Mouse (Mus musculus): ENCODE measurements around the gene Calr. TPM values are rescaled to one million over a fixed set of nuclear protein-coding genes. Genes with fewer than 3 reads are reported as not detected.

The Calr gene
- polyA plus RNA-seq, 1 experiment, result 116 TPM

DNA sequence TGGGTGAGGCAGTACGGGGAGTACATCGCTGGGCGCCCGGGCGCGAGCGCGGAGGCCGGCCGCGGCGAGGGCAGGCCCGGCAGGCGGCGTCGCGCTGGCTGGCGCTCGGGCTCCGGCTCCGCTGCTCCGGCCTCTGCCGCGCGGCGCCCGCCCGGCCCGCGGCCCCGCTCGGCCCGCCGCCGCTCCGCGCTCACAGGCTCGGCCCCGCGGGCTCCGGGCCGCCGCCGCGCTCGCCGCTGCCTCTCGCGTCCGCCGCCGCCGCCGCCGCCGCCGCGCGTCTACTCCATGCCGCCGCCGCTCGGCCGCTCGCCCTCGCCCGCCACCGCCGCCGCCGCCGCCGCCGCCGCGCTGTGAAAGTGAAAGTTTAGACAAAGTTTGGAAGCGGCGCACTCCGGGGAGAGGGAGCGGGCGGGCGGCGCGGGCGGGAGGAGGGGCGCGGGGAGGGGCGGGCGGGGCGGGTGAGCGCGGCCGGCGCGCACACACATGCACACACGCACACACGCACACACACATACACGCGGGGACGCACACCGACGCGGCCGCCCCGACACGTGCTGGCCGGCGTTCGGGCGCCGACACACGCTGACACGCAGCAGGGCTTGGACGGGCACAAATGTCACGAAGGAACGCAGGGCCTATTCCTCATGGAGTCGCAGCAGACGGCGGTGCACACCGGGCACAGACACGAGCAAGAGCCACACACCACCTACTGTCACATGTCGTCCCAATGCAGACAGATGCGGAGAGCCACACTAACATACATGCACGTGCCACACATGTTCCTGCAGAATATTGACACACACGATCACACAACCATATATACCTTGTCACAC, 46.5 kb downstream of the Calr start, which contains the start of gene Nfix:
TSS of gene Nfix (minus strand) at position 346 of the 833 bp plus-strand sequence.
- 21% methylated on average over 105 of the region's 125 CpGs for WGBS
- DNase-seq (ENCODE audit: low read depth in 1 of 2, low spot score in 2 of 2), result peak; percentile 12 to 31
- TF ChIP-seq CTCF (IDR thresholded peaks at IDR 0.05; ENCODE audit: extremely low read depth, insufficient read depth, insufficient read length, insufficient replicate concordance) (no peak), POLR2A (IDR thresholded peaks at IDR 0.05; ENCODE audit: low read depth, low read length) (no peak)
- no peaks in the 10 kb centered on the region for H3K36me3 ChIP-seq (ENCODE audit: control insufficient read depth, insufficient read depth, low read length)
- H3K27ac ChIP-seq (ENCODE audit: insufficient read depth, low read length), result no peak within 1 kb of the TSS
- peaks cover 15% of the 10 kb centered on the region for H3K27me3 ChIP-seq (ENCODE audit: control insufficient read depth, insufficient read depth, low read length)
- H3K4me3 ChIP-seq (ENCODE audit: extremely low read depth, insufficient read depth, insufficient read length), result peak within 1 kb of the TSS; percentile 55
- H3K4me1 ChIP-seq (ENCODE audit: control insufficient read depth, insufficient read depth, insufficient read length), result peaks cover 2% of the 10 kb centered on the region; the same call in 1 of the 2 replicates

DNA sequence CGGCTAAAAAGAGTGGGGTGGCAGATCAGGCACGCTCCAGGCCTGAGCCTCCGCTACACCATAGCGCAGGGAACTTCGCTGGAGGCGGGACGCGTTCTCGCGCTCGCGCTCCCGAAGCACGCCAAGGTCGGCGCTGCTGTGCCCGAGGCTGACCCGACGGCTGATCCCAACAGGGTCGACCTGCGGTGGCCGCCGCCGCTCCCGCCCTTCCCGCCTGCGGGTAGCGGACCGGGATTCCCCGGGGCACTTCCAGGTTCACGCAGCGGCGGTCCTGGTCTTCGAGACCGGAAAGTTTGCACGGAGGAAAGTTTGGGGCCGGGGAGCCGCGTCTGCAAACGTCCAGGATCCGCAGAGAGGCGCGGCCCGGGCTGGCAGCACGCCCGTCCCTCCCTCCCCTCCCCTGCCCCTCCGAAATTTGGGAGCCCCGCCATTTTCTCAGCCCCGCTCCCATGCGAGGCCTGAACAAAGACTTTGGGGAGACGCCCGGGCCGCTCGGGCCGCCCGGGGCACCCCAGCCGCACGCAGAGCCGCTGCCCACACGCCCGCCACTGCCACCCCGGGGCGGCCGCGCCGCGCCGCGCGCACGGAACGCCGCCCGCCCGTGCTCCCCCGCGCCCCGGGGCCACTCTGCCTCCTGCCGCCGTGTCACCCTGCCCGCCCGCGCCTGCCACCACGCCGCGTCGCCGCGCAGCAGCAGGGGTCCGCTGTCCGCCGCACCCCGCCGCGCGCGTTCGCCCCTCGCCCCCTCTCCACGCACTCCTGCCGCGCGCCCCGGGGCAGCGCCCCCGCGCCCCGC, 47.4 kb downstream of the Calr start:
- Histone ChIP-seq H3K4me1 (ENCODE audit: control insufficient read depth, insufficient read depth, insufficient read length) (peaks cover 2% of the 10 kb centered on the region; the same call in 1 of the 2 replicates), H3K4me3 (ENCODE audit: extremely low read depth, insufficient read depth, insufficient read length) (peak overlapping the region; percentile 51), H3K36me3 (ENCODE audit: control insufficient read depth, insufficient read depth, low read length) (no peaks in the 10 kb centered on the region), H3K27me3 (ENCODE audit: control insufficient read depth, insufficient read depth, low read length) (peaks cover 15% of the 10 kb centered on the region), H3K27ac (ENCODE audit: insufficient read depth, low read length) (no peak overlapping the region)
- 2% methylated on average over 102 of the region's 108 CpGs for WGBS
- DNase-seq (ENCODE audit: low read depth in 1 of 2, low spot score in 2 of 2), result no peak
- TF ChIP-seq CTCF (IDR thresholded peaks at IDR 0.05; ENCODE audit: extremely low read depth, insufficient read depth, insufficient read length, insufficient replicate concordance) (no peak), POLR2A (IDR thresholded peaks at IDR 0.05; ENCODE audit: low read depth, low read length) (no peak)

DNA sequence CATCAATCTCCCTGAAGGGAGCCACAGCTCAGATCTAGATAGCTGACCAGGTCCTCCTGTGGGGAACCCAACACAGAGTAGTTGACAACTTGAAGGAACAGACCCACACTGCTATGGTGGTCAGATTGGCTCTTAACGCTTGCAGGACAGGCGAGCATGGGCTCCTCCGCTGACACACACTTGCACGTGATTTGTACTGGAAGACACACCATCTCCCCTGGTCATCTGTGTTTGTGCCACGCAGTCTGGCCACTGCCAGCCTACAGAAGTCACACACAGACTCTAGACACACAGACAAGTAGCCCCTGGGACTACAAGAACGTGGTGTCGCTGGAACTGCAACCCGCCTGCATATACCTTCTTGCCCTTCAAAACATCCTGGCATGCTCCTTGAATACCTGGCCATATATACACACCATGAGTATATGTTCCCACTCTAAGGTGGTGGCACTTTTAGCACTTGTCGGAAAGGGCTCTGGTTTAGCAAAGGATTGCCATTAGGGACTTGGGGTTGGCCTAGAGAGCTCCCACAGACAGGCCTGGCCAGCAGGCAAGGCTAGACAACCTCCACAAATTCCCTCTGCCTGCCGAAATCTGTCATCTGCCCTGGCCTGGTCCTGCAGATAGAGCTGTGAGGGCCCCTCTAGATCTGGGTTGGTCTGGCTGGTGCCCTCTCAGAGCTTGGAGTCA, 48.1 kb downstream of the Calr start:
- no peaks in the 10 kb centered on the region for H3K36me3 ChIP-seq (ENCODE audit: control insufficient read depth, insufficient read depth, low read length)
- 88% methylated on average over 10 of the region's 10 CpGs for WGBS
- TF ChIP-seq CTCF (IDR thresholded peaks at IDR 0.05; ENCODE audit: extremely low read depth, insufficient read depth, insufficient read length, insufficient replicate concordance) (no peak), POLR2A (IDR thresholded peaks at IDR 0.05; ENCODE audit: low read depth, low read length) (no peak)
- DNase-seq (ENCODE audit: low read depth in 1 of 2, low spot score in 2 of 2), result no peak
- peak overlapping the region; percentile 51; the same call in 1 of the 2 replicates for H3K4me3 ChIP-seq (ENCODE audit: extremely low read depth, insufficient read depth, insufficient read length)
- no peak overlapping the region for H3K27ac ChIP-seq (ENCODE audit: insufficient read depth, low read length)
- peaks cover 15% of the 10 kb centered on the region for H3K27me3 ChIP-seq (ENCODE audit: control insufficient read depth, insufficient read depth, low read length)
- peaks cover 2% of the 10 kb centered on the region; the same call in 1 of the 2 replicates for H3K4me1 ChIP-seq (ENCODE audit: control insufficient read depth, insufficient read depth, insufficient read length)

DNA sequence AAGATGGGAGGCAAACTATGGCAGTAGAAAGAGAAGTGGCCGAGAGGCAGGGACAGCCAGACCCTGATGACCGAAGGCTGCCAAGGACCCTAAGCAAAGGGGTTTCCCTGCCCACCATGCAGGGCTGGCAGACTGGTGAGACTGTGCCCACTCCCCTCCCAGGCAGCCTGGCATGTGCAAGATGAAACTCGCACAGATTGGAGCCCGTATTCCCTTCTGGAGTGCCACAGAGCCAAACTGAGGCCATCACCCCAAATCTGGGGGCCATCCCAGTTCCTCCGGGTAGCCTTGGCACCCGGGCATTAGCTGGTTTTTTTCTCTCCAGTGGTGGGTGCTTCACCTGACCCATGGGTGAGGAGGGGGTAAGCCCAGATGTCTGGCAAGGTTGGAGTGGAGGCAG, 48.8 kb downstream of the Calr start:
- Histone ChIP-seq H3K27me3 (ENCODE audit: control insufficient read depth, insufficient read depth, low read length) (peaks cover 15% of the 10 kb centered on the region), H3K36me3 (ENCODE audit: control insufficient read depth, insufficient read depth, low read length) (no peaks in the 10 kb centered on the region), H3K27ac (ENCODE audit: insufficient read depth, low read length) (no peak overlapping the region), H3K4me1 (ENCODE audit: control insufficient read depth, insufficient read depth, insufficient read length) (peaks cover 2% of the 10 kb centered on the region; the same call in 1 of the 2 replicates), H3K4me3 (ENCODE audit: extremely low read depth, insufficient read depth, insufficient read length) (no peak overlapping the region)
- TF ChIP-seq POLR2A (IDR thresholded peaks at IDR 0.05; ENCODE audit: low read depth, low read length), result no peak
- no peak for TF ChIP-seq CTCF (IDR thresholded peaks at IDR 0.05; ENCODE audit: extremely low read depth, insufficient read depth, insufficient read length, insufficient replicate concordance)
- 98% methylated on average over 6 of the region's 6 CpGs for WGBS
- no peak for DNase-seq (ENCODE audit: low read depth in 1 of 2, low spot score in 2 of 2)

DNA sequence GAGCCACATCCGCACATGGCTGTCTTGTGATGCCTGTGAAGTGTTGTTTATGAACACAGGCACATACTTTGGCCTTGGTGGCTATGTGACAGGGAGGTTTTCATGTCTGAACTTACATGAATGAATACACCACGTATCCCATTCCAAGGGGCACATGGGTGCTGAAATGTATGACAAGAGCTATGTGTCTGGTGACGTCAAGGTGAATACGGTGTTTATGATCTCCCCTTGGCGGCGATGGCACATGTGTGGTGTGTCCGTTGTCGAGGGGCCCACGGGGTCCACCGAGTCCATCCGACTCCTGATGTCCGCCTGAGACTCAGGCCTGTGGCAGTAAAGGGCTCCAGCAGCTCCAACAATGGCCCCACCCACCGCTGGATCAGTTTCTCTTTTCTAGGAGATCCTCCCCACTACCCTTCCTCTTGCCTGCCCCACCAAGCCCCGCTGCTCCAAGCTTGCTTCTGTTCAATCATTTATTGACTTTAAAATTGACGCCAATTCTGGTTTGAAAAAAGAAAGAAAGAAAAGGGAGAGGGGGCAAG, 49.4 kb downstream of the Calr start:
- Histone ChIP-seq H3K4me1 (ENCODE audit: control insufficient read depth, insufficient read depth, insufficient read length) (peaks cover 2% of the 10 kb centered on the region; the same call in 1 of the 2 replicates), H3K36me3 (ENCODE audit: control insufficient read depth, insufficient read depth, low read length) (no peaks in the 10 kb centered on the region), H3K4me3 (ENCODE audit: extremely low read depth, insufficient read depth, insufficient read length) (no peak overlapping the region), H3K27me3 (ENCODE audit: control insufficient read depth, insufficient read depth, low read length) (peaks cover 15% of the 10 kb centered on the region), H3K27ac (ENCODE audit: insufficient read depth, low read length) (no peak overlapping the region)
- no peak for TF ChIP-seq CTCF (IDR thresholded peaks at IDR 0.05; ENCODE audit: extremely low read depth, insufficient read depth, insufficient read length, insufficient replicate concordance)
- TF ChIP-seq POLR2A (IDR thresholded peaks at IDR 0.05; ENCODE audit: low read depth, low read length), result no peak
- WGBS, result 93% methylated on average over 15 of the region's 15 CpGs
- DNase-seq (ENCODE audit: low read depth in 1 of 2, low spot score in 2 of 2), result no peak

DNA sequence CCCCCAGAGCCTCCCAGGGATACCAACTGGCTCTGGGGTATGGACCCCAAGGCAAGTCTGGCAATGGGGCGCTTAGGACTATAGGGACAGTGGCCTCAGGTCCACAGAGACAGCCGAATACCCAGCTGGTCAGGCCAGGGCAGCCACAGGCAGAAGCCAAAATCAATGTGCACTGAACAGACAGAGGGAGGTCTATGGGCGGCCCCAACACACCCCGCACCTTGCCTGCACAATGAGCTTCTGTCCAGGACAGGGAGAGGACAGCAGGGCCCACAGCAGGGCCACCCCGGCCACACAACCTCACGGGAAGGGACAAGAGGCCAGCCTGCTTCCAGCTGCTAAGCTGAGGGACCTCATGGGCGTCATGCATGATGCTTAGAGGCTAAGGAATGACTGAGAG, 52.2 kb downstream of the Calr start:
- 90% methylated on average over 7 of the region's 7 CpGs for WGBS
- Histone ChIP-seq H3K36me3 (ENCODE audit: control insufficient read depth, insufficient read depth, low read length) (no peaks in the 10 kb centered on the region), H3K27me3 (ENCODE audit: control insufficient read depth, insufficient read depth, low read length) (peaks cover 9% of the 10 kb centered on the region), H3K4me1 (ENCODE audit: control insufficient read depth, insufficient read depth, insufficient read length) (peaks cover 2% of the 10 kb centered on the region; the same call in 1 of the 2 replicates), H3K4me3 (ENCODE audit: extremely low read depth, insufficient read depth, insufficient read length) (no peak overlapping the region), H3K27ac (ENCODE audit: insufficient read depth, low read length) (no peak overlapping the region)
- no peak for TF ChIP-seq CTCF (IDR thresholded peaks at IDR 0.05; ENCODE audit: extremely low read depth, insufficient read depth, insufficient read length, insufficient replicate concordance)
- TF ChIP-seq POLR2A (IDR thresholded peaks at IDR 0.05; ENCODE audit: low read depth, low read length), result no peak
- no peak for DNase-seq (ENCODE audit: low read depth in 1 of 2, low spot score in 2 of 2)
